Mouse (Mus musculus): ENCODE results near the gene Trpv2.

GRCm38 (mm10) chr11:62558961-62559646 is 15.2 kb upstream of the Trpv2 start:
- TF ChIP-seq CTCF (IDR thresholded peaks at IDR 0.05; ENCODE audit: borderline replicate concordance, insufficient read depth, low read depth, low read length) (no peak), POLR2A (IDR thresholded peaks at IDR 0.05; ENCODE audit: borderline replicate concordance, insufficient read depth, low read length) (no peak)

Data from cerebellum, adult 2 months (tissue).